Mouse (Mus musculus) kidney, postnatal 0 days (tissue): ENCODE measurements at regions not wholly inside any gene's neighbourhood (a gene's known extent, or its start where the extent isn't known, plus 50 kb on each side); places are given as distances from the start of the nearest gene placed in this dataset.
"Not testable (repeated sequence)": the region's sequence is repeated elsewhere in the genome, so short reads cannot be mapped to it uniquely, and the experiment has no call there.

ENCODE experiments used
- ATAC-seq: fragments of 200-750 bp; cut with Nextera tagmentation; replicated peaks from 2 replicates; pipeline ENCODE4 v1.8.0; 2017; ENCODE audit warnings: low read depth, moderate number of reproducible peaks, moderate TSS enrichment, moderate library complexity; ENCODE audit not compliant: low FRiP score
- DNase-seq: peaks from one replicate; pipeline ENCODE4 v3.0.0-alpha.2; 2016; ENCODE audit warnings: low spot score
- H3K27ac ChIP-seq: fragments of 300-500 bp; sonication (generic); 2 replicates; pipeline ENCODE4 v1.5.1; 2014; ENCODE audit warnings: mild to moderate bottlenecking
- H3K27me3 ChIP-seq: fragments of 300-500 bp; sonication (generic); 2 replicates; pipeline ENCODE4 v1.6.1; 2014; ENCODE audit warnings: low read length, mixed read lengths; ENCODE audit not compliant: insufficient read depth
- H3K36me3 ChIP-seq: fragments of 300-500 bp; sonication (generic); 2 replicates; pipeline ENCODE4 v1.6.1; 2014; ENCODE audit warnings: low read length, mixed read lengths; ENCODE audit not compliant: insufficient read depth
- H3K4me1 ChIP-seq: fragments of 300-500 bp; sonication (generic); replicated peaks from 2 replicates; pipeline ENCODE4 v1.6.1; 2014; ENCODE audit warnings: antibody characterized with exemption, low read length, mixed read lengths; ENCODE audit not compliant: insufficient read depth
- H3K4me2 ChIP-seq: fragments of 300-500 bp; sonication (generic); 2 replicates; pipeline ENCODE4 v1.6.1; 2014; ENCODE audit warnings: mild to moderate bottlenecking, low read length, moderate library complexity, mixed read lengths
- H3K4me3 ChIP-seq: fragments of 300-500 bp; sonication (generic); replicated peaks from 2 replicates; pipeline ENCODE4 v1.5.1; 2014; ENCODE audit warnings: low read depth, low read length
- H3K9ac ChIP-seq: fragments of 300-500 bp; sonication (generic); 2 replicates; pipeline ENCODE4 v1.6.1; 2014; ENCODE audit warnings: low read depth, low read length
- H3K9me3 ChIP-seq: fragments of 300-500 bp; sonication (generic); replicated peaks from 2 replicates; pipeline ENCODE4 v1.6.1; 2016; ENCODE audit warnings: low read length, inconsistent platforms, mixed read lengths
- CTCF ChIP-seq: IDR thresholded peaks from 2 replicates; pipeline ENCODE4 v1.5.1; 2016; ENCODE audit warnings: antibody characterized with exemption, low read depth, mild to moderate bottlenecking, moderate library complexity
- WGBS: fragments of 180-500 bp; shearing (Covaris S2); extraction: QIAGEN DNeasy Blood & Tissue Kit; methylation state at CpG from one replicate; pipeline ENCODE4 v1.1.7; 2014; 5-methylcytosine and 5-hydroxymethylcytosine counted together

DNA sequence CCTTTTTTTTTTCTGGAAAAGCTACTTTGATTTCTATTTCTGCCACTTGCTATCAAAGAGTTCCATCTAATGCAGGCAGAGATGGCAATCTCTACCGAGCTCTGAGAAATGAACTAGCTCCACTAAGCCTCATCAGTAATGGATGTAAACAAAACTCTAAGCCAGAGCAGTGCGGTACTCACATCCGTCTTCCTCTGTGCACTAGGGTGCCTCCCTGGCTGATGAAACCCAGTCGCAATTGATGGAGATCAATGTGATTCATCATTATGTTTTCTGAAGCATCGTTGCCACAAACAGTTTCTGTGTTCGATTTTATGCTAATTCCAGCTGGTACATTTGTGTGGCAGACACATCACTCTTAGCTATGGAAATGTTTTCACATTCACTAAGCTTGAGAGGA lies 206.8 kb upstream of the Btg1 start:
- no peak for DNase-seq
- Histone ChIP-seq H3K27ac (no peak overlapping the region), H3K27me3 (no peaks in the 10 kb centered on the region), H3K9ac (no peak overlapping the region), H3K4me1 (no peaks in the 10 kb centered on the region), H3K36me3 (no peaks in the 10 kb centered on the region), H3K9me3 (no peaks in the 10 kb centered on the region), H3K4me3 (no peak overlapping the region), H3K4me2 (no peak overlapping the region)
- no peak for ATAC-seq
- 81% methylated on average over 6 of the region's 6 CpGs for WGBS
- TF ChIP-seq CTCF = no peak

GRCm38 (mm10) chr10:96414807-96415206 lies 202.0 kb upstream of the Btg1 start:
- ATAC-seq (no peak), DNase-seq (no peak)
- 93% methylated on average over 11 of the region's 11 CpGs for WGBS
- TF ChIP-seq CTCF = no peak
- H3K27ac ChIP-seq = no peak overlapping the region
- H3K36me3 ChIP-seq = no peaks in the 10 kb centered on the region
- H3K4me1 ChIP-seq = no peaks in the 10 kb centered on the region
- no peak overlapping the region for H3K4me3 ChIP-seq
- H3K4me2 ChIP-seq = no peak overlapping the region
- no peak overlapping the region for H3K9ac ChIP-seq
- H3K9me3 ChIP-seq = no peaks in the 10 kb centered on the region
- H3K27me3 ChIP-seq = no peaks in the 10 kb centered on the region

- H3K4me2 ChIP-seq, H3K9ac ChIP-seq, ATAC-seq, H3K4me3 ChIP-seq, H3K9me3 ChIP-seq, H3K27me3 ChIP-seq, H3K36me3 ChIP-seq, DNase-seq, H3K27ac ChIP-seq, H3K4me1 ChIP-seq: not testable (repeated sequence)
- 96% methylated on average over 2 of the region's 2 CpGs for WGBS
Observed at GRCm38 (mm10) chr10:96421506-96421905, 195.3 kb upstream of the Btg1 start.

- no peaks in the 10 kb centered on the region for H3K27me3 ChIP-seq
- no peak overlapping the region for H3K4me2 ChIP-seq
- 38% methylated on average over 5 of the region's 5 CpGs for WGBS
- H3K27ac ChIP-seq = no peak overlapping the region
- no peaks in the 10 kb centered on the region for H3K9me3 ChIP-seq
- H3K4me1 ChIP-seq = no peaks in the 10 kb centered on the region
- DNase-seq (no peak), ATAC-seq (no peak)
- no peak overlapping the region for H3K9ac ChIP-seq
- no peaks in the 10 kb centered on the region for H3K36me3 ChIP-seq
- no peak overlapping the region for H3K4me3 ChIP-seq
- no peak for TF ChIP-seq CTCF
Observed at GRCm38 (mm10) chr10:96427407-96427806, 189.4 kb upstream of the Btg1 start.

GRCm38 (mm10) chr10:96430142-96430541 lies 186.7 kb upstream of the Btg1 start:
- 65% methylated on average over 3 of the region's 3 CpGs for WGBS
- no peak for ATAC-seq
- no peak overlapping the region for H3K27ac ChIP-seq
- no peaks in the 10 kb centered on the region for H3K27me3 ChIP-seq
- H3K4me3 ChIP-seq = no peak overlapping the region
- H3K4me1 ChIP-seq = no peaks in the 10 kb centered on the region
- H3K4me2 ChIP-seq = no peak overlapping the region
- H3K9me3 ChIP-seq = no peaks in the 10 kb centered on the region
- no peak for TF ChIP-seq CTCF
- no peak overlapping the region for H3K9ac ChIP-seq
- H3K36me3 ChIP-seq = no peaks in the 10 kb centered on the region
- DNase-seq = no peak

- DNase-seq = peak; percentile 50
- no peaks in the 10 kb centered on the region for H3K4me1 ChIP-seq
- no peak overlapping the region for H3K27ac ChIP-seq
- 70% methylated on average over 6 of the region's 6 CpGs for WGBS
- H3K9ac ChIP-seq = no peak overlapping the region
- no peak for TF ChIP-seq CTCF
- no peak for ATAC-seq
- no peaks in the 10 kb centered on the region for H3K27me3 ChIP-seq
- H3K9me3 ChIP-seq = no peaks in the 10 kb centered on the region
- H3K36me3 ChIP-seq = no peaks in the 10 kb centered on the region
- no peak overlapping the region for H3K4me2 ChIP-seq
- no peak overlapping the region for H3K4me3 ChIP-seq
Observed at GRCm38 (mm10) chr10:96435109-96435508, 181.7 kb upstream of the Btg1 start.

DNA sequence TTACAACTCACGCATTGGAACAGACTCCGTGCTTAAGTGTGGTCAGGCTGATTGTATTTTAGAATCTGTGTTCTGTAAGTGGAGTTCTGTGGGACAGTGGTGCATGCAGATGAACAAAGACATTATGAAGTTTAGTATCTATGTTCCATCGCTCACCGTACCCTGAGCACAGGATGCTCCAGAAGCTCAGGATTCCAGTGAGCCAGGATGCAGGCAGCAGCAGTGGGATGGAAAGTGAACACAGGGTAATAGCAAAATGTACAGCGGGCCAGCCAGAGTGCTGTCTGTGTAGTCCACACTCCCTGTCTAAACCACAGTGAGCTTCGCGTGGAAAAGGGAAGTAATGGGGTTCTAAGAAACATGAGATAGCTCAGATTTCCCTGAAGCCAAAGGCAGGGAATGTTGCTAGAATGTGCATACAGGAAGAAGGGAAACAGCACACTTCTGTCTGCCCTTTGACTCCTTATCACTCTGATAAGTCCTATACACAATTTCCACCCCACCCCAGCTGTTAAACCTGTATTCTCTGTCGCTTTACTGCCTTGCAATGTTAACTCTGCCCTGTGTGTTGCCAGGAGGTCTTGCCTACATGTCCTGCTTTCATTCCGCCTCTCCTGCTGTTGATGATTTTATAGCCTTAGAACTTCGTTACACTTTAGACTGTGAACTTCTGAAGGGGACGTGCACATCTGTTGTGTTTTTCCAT lies 178.3 kb upstream of the Btg1 start:
- DNase-seq (no peak), ATAC-seq (no peak)
- TF ChIP-seq CTCF = no peak
- no peaks in the 10 kb centered on the region for H3K4me1 ChIP-seq
- no peaks in the 10 kb centered on the region for H3K9me3 ChIP-seq
- no peak overlapping the region for H3K4me3 ChIP-seq
- H3K27ac ChIP-seq = no peak overlapping the region
- H3K36me3 ChIP-seq = no peaks in the 10 kb centered on the region
- WGBS = 85% methylated on average over 11 of the region's 11 CpGs
- no peaks in the 10 kb centered on the region for H3K27me3 ChIP-seq
- H3K4me2 ChIP-seq = no peak overlapping the region
- no peak overlapping the region for H3K9ac ChIP-seq
